Mouse (Mus musculus) v-Abl transformed pro-B cells (cell line): Measurements from ENCODE around the gene Pacsin1.

ENCODE experiments used
- in situ Hi-C, 2 experiments: fragments of 400-800 bp; cut with MboI; formaldehyde crosslinking; loops; one replicate each; pipeline ENCODE4 v1.15.1; 2025; ENCODE audit not compliant: unreplicated experiment in 2 of 2

The Pacsin1 gene

DNA sequence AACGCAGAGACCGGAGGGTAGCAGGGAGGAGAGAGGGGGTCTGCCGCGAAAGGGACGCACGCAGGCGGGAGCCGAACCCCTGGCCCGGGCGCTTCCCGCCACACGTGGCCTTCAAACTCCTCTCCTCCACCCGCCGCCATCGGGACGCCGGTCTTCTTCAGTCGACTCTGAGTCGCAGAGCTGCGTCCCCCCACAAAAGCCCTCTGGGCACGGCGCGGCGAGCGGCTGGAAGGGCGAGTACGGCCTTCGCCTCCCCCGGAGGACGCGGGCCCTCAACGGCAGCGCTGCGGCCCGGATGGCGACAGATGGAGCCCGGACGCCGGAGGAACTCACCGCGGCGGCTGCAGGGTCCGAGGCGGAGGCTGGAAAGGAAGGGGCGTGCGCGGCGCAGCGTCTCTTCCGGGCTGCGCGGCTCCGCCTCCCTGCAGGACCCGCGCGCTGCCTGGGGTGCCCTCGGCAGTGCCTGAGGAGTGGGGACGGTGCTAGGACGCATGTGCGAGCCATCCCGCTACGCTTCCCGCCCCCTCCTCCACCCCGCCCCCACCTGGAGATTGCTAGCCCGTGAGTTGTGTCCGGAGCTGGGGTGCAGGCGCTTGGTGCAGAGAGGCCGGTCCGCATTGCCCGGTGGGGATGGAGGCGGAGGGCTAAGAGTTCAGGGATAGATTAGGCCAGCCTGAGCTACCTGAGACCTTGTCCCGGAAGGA is 20.3 kb upstream of the Pacsin1 start, which contains the start of gene RPS10-NUDT3:
RPS10-NUDT3 (minus strand) TSS at position 352 of the 704 bp plus-strand sequence.
- in situ Hi-C loops, result loop anchor here (5.0 to 10.0 kb wide), 3 partner anchors 68 to 100 kb away; partner anchors contain the start of gene AI413582 (in 2 of the 2)

DNA sequence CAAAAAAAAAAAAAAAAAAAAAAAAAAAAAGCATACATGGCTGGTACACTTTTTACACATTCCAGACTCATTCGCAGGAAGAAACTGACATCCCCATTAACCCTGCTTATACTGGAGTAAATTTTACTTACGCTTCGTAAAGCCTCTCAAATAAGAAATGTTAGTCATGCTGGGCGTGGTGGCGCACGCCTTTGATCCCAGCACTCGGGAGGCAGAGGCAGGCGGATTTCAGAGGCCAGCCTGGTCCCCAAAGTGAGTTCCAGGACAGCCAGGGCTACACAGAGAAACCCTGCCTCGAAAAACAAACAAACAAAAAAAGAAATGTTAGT is 19.8 kb upstream of the Pacsin1 start:
- in situ Hi-C loops, result loop anchor here in 1 of 2 experiments (10.0 kb wide), 1 partner anchor 101 kb away; no protein-coding TSS in a partner anchor

DNA sequence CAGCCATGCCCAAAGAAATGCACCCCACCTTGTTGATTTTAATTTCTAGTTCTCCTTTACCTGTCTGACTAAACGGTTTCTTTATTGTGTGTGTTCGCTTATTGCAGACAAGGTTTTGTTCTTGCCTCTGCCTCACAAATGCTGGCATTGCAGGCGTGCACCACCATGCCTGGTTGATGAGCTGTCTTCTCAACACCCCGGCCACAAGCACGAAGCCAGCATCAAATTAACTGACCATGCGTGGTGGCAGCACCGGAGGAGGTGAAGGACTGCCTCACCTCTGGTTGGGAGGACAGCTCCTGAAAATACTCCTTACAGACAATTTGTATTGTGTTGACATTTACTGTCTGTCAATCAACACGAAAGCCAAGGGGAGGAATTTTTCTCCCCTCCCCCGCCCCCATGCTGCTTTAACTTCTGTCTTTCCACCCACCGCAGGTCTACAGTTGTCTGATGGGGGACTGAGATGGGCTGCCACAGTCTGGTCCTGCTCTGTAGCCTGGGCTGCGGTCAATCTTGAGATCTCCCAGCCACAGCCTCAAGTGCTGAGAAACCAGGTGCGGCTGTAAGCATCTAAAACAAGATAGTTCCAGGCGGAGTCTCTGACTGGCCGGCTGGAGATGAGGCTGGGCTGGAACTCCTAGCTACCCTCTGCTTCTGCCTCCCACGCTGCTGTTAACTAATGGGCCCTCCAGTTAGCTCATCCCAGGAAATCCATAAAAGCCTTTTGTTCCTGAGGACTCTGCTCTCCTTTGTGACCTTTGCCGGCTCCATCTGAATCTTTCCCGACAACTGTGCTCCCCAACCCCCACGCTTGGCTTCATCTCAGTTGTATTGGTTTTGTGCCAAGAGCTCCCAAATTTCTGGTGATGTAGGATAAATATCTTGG is 18.9 kb upstream of the Pacsin1 start, which contains the start of gene Rps10:
Rps10 (minus strand) TSS at position 538 of the 889 bp plus-strand sequence.
- in situ Hi-C loops, result loop anchor here in 1 of 2 experiments (10.0 kb wide), 1 partner anchor 102 kb away; no protein-coding TSS in a partner anchor

DNA sequence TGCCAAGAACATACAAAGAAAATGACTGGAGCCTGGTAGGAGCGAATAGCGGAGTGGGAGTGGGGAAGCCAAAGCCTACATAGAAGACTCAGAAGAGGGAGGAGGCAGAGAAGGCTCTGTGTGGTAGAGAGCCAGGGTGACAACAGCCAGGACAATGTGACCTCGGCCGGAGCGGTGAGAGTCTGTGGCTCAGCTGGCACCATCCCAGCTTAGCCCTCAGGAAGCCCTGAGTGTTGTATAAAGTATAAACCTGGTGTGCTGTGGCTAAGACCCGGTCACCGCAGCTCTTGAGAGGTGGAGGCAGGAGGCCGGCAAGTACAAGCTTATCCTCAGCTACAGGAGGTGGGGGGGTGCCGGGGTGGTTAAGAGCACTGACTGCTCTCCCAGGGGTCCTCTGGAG is 18.0 kb upstream of the Pacsin1 start:
- in situ Hi-C loops, result loop anchor here in 1 of 2 experiments (10.0 kb wide), 1 partner anchor 103 kb away; no protein-coding TSS in a partner anchor

DNA sequence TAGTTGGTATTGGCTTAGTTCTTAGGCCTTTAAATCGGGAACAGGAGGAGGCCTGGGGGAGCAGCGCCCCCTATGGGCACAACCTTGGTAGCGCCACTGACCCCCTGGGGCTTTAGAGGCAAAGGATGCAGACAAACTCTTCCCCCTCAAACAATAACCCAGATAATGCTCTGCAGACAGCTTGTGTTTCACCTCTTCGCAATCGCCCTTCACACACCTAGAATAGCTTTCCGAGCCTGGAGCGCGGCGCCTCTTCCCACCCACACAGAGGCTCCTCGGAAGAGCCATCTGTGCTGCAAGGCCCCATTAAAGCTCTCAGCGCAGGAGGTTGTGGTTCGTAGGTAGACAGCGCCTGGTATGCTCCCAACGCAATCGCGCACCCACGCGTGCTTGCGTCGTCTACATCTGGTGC is 16.4 kb upstream of the Pacsin1 start:
- in situ Hi-C loops, result loop anchor here in 1 of 2 experiments (10.0 kb wide), 1 partner anchor 104 kb away; no protein-coding TSS in a partner anchor

DNA sequence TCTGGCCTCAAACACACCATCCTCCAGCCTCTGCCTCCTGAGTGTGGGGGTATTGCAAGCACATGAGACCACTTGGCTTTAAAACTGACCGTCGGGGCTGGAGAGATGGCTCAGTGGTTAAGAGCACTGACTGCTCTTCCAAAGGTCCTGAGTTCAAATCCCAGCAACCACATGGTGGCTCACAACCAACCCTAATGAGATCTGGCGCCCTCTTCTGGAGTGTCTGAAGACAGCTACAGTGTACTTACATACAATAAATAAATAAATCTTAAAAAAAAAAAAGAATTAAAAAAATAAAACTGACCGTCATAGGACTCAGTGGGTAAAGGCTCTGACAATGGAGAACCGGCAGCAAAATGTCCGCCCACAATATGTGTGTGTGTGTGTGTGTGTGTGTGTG is 15.5 kb upstream of the Pacsin1 start:
- in situ Hi-C loops, result loop anchor here (10.0 kb wide), 3 partner anchors 105 to 525 kb away; partner anchors contain the start of gene Tcp11 (in 1 of the 2)

DNA sequence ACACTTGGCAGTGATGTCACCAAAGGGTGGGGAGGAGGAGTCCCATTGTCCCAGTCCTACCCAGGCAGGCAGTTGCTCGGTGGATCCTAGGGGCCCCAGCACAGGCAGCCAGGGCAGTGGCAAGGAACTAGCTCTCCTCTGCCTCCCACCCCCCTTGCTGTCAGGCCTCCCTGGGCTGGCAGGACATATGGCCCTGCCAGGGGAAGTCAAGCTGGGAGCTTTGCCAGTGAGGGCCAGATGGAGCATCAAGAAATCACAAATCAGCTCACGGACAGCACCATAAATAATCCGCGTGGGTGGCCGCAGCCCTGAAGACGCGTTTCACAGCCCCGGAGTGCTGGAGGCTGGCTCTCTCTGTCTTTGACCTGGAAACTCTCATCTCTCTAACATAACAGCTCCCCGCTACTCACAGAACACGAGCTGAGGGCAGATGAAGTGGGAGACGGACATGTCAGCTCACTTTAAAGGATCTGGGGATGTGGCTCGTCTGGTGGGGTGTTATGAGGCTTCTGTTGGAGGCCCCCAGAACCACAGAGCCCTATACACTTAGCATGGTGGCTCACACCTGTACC is 12.7 kb upstream of the Pacsin1 start:
- in situ Hi-C loops, result loop anchor here in 1 of 2 experiments (10.0 kb wide), 2 partner anchors 442 to 522 kb away; partner anchors contain the start of gene Tcp11

DNA sequence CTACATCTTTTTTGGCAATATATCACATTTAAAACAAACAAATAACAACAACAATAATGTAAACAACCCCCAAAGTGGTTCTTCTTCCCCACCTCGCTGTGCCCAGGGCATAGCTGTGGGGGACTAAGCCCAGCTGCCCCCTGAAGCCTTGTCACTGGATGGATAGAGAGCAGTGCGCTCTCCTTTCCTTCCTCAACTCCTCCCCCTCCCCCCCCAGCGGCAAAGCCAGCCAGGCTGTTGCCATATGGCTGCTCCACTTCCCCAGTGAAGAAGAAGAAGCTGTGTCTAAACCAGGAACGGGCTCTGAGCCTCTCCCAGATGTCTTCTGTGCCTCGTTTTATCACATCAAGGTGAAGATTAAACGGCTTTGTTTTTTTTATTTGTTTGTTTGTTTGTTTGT is 12.2 kb upstream of the Pacsin1 start:
- in situ Hi-C loops, result loop anchor here in 1 of 2 experiments (10.0 kb wide), 2 partner anchors 442 to 522 kb away; partner anchors contain the start of gene Tcp11

DNA sequence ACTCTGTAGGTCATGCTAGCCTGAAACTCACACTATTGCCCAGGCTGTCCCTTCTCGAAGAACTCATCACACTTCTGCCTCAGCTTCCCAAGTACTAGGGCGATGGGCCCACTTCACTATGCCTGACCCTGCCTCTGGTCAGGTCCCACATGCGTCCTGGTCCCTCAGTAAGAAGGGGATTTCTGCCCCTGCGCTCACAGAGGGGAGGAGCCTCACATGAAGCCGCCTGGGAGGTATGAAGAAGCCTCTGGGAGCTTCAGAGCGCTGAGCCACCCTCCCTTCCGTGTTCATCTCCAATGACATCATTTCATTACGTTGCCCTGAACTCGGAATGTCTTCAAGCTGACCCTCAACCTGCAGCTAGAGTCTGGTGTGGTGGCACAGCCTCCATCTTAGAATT is 11.6 kb upstream of the Pacsin1 start:
- in situ Hi-C loops, result loop anchor here in 1 of 2 experiments (10.0 kb wide), 2 partner anchors 441 to 521 kb away; partner anchors contain the start of gene Tcp11

DNA sequence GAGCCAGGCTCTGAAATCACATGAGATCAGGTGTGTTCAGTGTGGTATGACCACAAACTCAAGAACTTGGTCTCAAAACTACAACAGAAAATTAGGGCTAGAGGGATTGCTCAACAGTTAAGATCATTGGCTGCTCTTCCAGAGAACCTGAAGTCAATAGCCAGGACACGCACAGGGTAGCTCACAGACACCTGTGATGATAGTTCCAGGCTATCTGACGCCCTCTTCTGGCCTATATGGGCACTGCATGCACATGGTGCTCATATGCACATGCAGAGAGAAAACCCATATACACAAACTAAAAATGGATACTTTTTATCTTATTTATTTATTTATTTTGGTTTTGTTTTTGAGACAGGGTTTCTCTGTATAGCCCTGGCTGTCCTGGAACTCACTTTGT is 10.7 kb upstream of the Pacsin1 start:
- in situ Hi-C loops, result loop anchor here in 1 of 2 experiments (10.0 kb wide), 2 partner anchors 440 to 520 kb away; partner anchors contain the start of gene Tcp11

DNA sequence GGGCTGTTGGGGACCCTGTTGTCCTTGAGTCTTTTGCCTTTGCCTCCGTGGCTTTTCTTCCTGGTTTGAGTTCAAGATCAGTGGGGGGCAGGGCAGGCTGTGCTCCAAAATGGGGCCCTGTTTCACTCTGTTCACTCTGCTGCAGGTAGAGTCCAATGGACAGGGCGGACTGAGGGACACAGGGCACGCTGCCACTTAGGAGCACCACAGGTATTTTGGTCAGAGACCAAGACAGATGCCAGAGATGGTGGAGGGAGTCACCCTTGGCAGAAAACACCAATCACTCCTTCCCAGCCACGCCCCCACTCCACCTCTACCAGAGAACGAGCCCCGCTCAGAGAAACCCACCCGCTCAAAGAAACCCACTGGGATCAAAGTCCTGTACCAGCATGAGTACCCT is 9.5 kb upstream of the Pacsin1 start:
- in situ Hi-C loops, result loop anchor here in 1 of 2 experiments (5.0 to 10.0 kb wide), 3 partner anchors 121 to 519 kb away; partner anchors contain the start of gene Tcp11

DNA sequence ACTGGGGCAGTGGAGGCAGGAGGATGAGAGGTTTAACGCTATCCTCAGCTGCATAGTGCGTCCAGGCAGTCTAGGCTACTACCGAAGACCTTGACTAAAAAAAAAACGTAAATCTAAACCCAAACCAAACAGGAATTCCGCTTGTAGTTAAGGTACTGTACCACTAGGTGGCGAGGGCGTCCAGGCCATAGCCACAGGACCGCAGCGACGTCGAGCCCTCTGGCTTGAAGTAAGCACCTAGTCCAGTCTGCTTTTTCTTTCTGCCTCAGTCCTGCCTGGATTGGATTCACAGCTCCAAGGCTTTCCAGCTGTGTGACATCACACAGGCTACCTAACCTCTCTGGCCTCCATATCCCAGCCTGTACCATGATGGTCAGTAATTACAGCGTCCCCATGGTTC is 5.1 kb upstream of the Pacsin1 start:
- in situ Hi-C loops, result loop anchor here in 1 of 2 experiments (5.0 kb wide), 1 partner anchor 117 kb away; no protein-coding TSS in a partner anchor

DNA sequence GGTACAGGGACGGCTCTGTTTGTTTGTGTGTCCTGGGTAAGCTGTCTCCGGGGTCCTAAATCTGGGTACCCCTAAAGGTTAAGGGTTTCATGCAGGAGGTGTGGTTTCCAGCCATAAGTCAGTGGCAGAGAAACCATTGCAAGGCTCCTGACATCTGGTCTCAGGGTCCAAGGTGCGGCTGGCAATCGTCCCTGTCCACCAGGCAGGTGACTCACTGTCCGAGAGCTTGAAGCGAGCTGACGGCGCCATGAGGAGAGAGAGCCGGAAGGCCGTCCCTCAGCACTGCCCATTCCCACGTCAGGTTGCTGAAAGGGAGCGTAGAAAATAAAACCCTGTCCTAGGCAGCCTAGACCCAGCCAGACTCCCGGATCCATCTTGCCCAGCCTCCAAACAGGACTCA is 4.7 kb upstream of the Pacsin1 start:
- in situ Hi-C loops, result loop anchor here in 1 of 2 experiments (5.0 kb wide), 1 partner anchor 117 kb away; no protein-coding TSS in a partner anchor

DNA sequence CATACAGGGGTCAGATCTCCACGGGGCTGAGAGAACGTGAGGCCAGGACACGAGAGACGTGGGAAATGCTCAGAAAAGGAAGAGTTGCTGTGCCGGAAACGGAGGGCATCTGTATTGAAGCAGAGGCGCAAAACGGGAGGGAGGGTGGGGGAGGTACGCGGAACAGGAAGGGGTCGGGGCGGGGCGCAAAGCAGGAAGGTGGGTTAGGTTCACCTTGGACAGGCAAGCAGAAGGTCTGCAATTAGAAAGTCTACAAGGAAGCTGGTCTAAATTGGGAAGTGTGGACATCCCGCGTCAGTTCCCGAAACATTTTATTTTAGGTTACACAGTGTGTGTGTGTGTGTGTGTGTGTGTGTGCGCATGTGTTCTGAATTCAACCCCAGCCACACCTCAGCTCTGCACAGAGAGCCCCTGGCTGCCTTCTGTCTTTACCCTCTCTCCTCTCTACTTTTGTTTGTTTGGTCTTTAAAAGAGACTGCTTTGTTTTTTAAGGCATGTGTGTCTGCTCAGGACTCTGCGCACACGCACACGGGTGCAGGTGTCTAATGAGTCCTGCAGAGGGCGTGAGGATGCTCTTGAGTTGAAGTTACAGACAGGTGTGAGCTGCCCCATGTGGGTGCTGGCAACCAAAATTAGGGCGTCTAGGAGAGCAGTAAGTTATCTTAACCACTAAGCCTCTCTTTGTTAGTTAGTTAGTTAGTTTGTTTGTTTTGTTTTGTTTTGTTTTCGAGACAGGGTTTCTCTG is 3.1 kb upstream of the Pacsin1 start:
- in situ Hi-C loops, result loop anchor here in 1 of 2 experiments (5.0 kb wide), 1 partner anchor 115 kb away; no protein-coding TSS in a partner anchor

DNA sequence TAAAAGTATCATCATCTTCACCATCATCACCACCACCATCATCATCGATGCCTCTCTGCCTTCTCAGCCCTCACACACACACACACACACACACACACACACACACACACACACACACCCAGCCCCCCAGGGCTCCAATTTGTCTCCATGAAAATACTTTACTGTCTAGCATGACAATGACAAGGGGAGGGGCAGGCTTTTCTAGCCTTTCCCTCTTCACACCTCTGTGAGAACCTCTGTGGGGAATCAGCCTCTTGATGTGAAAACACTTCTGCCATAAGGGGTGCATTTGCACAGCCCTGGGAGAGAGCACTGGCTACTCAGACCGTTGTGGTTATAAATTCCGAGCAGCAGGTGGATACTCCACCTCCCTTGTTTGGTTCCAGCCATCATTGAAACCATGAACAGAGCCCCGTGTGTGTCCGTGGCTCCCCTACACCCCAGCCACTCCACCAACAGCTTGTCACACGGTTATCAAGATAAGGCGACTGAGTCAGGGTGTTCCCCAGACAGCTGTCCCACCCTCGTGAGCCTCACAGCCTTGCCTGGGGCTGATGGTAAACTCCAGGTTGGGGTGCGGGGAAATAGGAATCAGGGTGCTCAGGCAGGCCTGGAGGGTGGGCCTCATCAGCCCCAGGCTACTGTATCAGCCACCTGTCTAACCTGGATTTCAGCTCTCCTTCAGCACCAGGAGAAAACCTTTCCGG is 1.9 kb upstream of the Pacsin1 start:
- in situ Hi-C loops, result loop anchor here in 1 of 2 experiments (5.0 kb wide), 1 partner anchor 114 kb away; no protein-coding TSS in a partner anchor

DNA sequence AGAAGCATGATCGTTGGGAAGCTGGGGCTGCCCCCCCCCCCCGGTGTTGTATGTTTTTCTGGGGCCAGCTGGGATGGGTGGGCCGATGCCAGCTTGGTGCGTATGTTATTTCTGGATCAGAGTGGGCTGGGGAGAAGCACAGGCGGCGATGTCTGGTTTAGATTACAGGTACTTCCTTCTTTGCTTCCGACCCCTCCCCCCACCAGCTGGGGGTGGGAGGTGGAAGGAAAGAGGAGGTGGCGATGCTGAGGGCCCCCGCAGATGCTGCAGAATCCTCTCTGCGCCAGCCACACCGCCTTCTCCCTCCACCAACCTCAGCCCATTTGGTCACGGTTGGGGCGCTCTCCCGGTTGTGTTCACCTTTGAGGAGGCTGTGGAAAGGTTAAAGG is 696 bp downstream of the Pacsin1 start:
- in situ Hi-C loops, result no loop called here

DNA sequence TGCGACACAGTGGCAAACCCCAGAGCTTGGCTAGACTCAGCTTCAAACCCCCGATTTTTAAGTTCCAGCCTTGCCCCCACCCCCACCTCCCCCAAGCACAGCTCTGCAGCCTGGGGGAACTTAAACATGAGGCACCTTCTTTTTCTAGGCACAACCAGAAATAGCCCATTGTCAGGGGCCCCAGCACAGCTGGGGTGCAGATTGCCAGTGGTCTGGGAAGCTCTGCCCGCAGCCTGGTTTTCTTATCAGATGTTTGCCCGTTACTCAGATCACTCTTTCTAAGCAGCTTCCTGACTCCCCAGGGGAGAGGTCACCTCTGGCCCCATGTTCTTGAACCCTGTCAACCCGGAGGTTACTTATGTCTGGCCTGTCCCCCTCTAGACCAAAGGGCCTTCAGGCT is 1.1 kb downstream of the Pacsin1 start:
- in situ Hi-C loops, result no loop called here

DNA sequence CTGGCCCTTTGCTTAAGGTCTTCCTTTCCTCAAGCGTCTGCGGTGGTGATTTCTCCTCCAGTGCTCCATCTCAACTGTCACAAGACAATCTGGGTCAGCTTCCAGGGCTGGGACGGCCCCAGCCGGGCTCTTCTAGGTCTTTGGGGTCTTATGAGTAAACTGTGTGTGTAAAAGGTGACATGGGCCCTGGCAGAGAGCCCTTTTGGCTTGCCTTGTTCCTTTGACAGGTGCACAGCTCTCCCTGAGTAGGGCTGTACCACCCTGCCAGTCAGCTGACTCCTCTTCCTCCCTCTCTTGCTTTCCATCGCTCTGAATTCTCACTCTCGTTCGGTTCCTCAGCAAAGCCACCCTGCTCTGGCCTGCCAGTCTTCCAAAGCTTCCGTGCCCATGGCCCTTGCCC is 1.8 kb downstream of the Pacsin1 start:
- in situ Hi-C loops, result no loop called here

DNA sequence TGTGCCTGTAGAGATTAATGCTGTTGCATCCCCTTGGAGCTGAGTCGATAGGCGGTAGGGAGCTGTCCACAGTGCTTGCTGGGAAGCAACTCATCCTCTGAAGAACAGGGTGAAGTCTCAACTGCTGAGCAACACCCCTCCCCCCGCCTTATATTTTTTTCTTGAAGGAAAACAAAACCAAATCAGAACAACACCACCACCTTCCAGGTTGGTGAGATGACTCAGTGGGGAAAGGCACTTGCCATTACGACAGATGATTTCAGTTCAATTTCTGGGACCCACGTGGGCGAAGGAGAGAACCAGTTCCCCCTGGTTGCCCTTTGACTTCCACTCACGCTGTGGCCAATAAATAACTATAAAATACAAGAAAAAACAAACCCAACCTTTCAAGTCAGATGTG is 3.5 kb downstream of the Pacsin1 start:
- in situ Hi-C loops, result no loop called here
